Mouse (Mus musculus) neural tube, embryonic 11.5 days (tissue): ENCODE measurements around the gene Slc27a5. TPM values are rescaled to one million over a fixed set of nuclear protein-coding genes. Genes with fewer than 3 reads are reported as not detected.

Source experiments
- ATAC-seq: fragments of 200-750 bp; cut with Nextera tagmentation; 2 replicates; pipeline ENCODE4 v1.8.0; 2017; ENCODE audit warnings: moderate number of reproducible peaks, mild to moderate bottlenecking, moderate TSS enrichment, moderate library complexity; ENCODE audit not compliant: insufficient read depth, low FRiP score, low TSS enrichment
- DNase-seq: peaks from one replicate; pipeline ENCODE4 v3.0.0-alpha.2; 2015; ENCODE audit warnings: low spot score
- H3K27ac ChIP-seq: fragments of 300-500 bp; sonication (generic); 2 replicates; pipeline ENCODE4 v1.5.1; 2014; ENCODE audit warnings: low read depth, mild to moderate bottlenecking, low read length
- H3K27me3 ChIP-seq: fragments of 300-500 bp; sonication (generic); 2 replicates; pipeline ENCODE4 v1.6.1; 2014; ENCODE audit warnings: mild to moderate bottlenecking, low read length, mixed read lengths; ENCODE audit not compliant: control insufficient read depth, insufficient read depth
- H3K36me3 ChIP-seq: fragments of 300-500 bp; sonication (generic); 2 replicates; pipeline ENCODE4 v1.6.1; 2014; ENCODE audit warnings: mild to moderate bottlenecking, low read length, moderate library complexity, mixed read lengths; ENCODE audit not compliant: control insufficient read depth, insufficient read depth
- H3K4me1 ChIP-seq: fragments of 300-500 bp; sonication (generic); 2 replicates; pipeline ENCODE4 v1.6.1; 2014; ENCODE audit warnings: low read length, mixed read lengths; ENCODE audit not compliant: control insufficient read depth, insufficient read depth
- H3K4me2 ChIP-seq: fragments of 300-500 bp; sonication (generic); 2 replicates; pipeline ENCODE4 v1.6.1; 2014; ENCODE audit warnings: low read depth, mild to moderate bottlenecking, moderate library complexity
- H3K4me3 ChIP-seq: fragments of 300-500 bp; sonication (generic); 2 replicates; pipeline ENCODE4 v1.5.1; 2014; ENCODE audit warnings: low read depth, low read length
- H3K9ac ChIP-seq: fragments of 300-500 bp; sonication (generic); 2 replicates; pipeline ENCODE4 v1.6.1; 2014; ENCODE audit warnings: mild to moderate bottlenecking, low read length
- H3K9me3 ChIP-seq: fragments of 300-500 bp; sonication (generic); 2 replicates; pipeline ENCODE4 v1.6.1; 2016; ENCODE audit warnings: low read length; ENCODE audit not compliant: control insufficient read depth
- WGBS: fragments of 180-500 bp; shearing (Covaris S2); extraction: QIAGEN DNeasy Blood & Tissue Kit; methylation state at CpG from one replicate; pipeline ENCODE4 v1.1.7; 2014; 5-methylcytosine and 5-hydroxymethylcytosine counted together
- polyA plus RNA-seq: library from polyadenylated mRNA; unstranded; fragments of >200 nt; fragmentation: Nextera tagmentation; extraction: Ambion mirVana; gene quantifications from 2 replicates; pipeline ENCODE4 v1.2.1, GENCODE M21; 2014

The Slc27a5 gene
- polyA plus RNA-seq, 1 experiment from 2014 or later: not detected

DNA sequence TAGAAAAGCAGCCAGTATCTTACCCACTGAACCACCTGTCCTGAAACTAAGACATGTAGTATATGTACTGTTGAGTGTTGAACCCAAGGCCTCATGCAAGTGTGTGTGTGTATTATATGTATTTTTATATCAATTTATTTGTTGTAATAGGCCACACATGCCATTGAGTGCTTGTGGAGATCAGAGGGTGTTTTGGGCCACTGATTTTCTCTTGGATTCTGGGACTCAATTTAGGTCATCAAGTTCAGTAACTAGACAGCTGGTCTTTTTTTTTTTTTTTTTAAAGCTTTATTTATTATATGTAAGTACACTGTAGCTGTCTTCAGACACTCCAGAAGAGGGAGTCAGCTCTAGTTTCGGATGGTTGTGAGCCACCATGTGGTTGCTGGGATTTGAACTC lies 17.2 kb upstream of the Slc27a5 start:
- no peak for ATAC-seq
- Histone ChIP-seq H3K27me3 (no peaks in the 10 kb centered on the region), H3K4me1 (peaks cover 4% of the 10 kb centered on the region; the same call in 1 of the 2 replicates), H3K4me3 (no peak overlapping the region), H3K4me2 (no peak overlapping the region), H3K9ac (no peak overlapping the region), H3K36me3 (no peaks in the 10 kb centered on the region), H3K9me3 (no peaks in the 10 kb centered on the region), H3K27ac (no peak overlapping the region)
- DNase-seq: no peak
- 81% methylated on average over 1 of the region's 1 CpGs for WGBS

- Histone ChIP-seq H3K4me3 (no peak overlapping the region), H3K4me1 (peaks cover 4% of the 10 kb centered on the region; the same call in 1 of the 2 replicates), H3K27ac (no peak overlapping the region), H3K27me3 (no peaks in the 10 kb centered on the region), H3K36me3 (no peaks in the 10 kb centered on the region), H3K9me3 (no peaks in the 10 kb centered on the region), H3K4me2 (no peak overlapping the region), H3K9ac (no peak overlapping the region)
- 36% methylated on average over 6 of the region's 6 CpGs for WGBS
- DNase-seq: no peak
- ATAC-seq: no peak
These were observed 16.4 kb upstream of the Slc27a5 start for GRCm38 (mm10) chr7:13014275-13014839.

DNA sequence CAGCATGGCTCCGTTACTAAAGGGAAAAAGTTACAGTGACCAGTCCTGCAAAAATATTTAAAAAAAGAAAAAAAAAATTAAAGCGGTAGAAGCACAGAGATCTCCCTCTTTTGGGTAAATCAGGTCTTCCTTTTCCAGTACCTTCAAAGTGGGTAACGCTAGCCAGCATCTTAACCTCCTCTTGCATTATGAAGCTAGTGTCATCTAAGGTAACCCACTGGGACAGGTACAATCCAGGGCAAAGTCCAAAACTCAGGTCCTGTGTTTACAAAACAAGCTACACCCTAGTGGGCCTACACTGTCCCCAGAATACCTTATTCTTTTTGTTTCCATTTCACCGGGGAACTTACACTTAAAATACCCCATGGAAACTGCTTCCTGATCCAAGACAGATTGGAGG lies 15.7 kb upstream of the Slc27a5 start:
- Histone ChIP-seq H3K4me2 (no peak overlapping the region), H3K9ac (no peak overlapping the region), H3K27me3 (no peaks in the 10 kb centered on the region), H3K27ac (no peak overlapping the region), H3K36me3 (no peaks in the 10 kb centered on the region), H3K9me3 (no peaks in the 10 kb centered on the region), H3K4me3 (no peak overlapping the region), H3K4me1 (peaks cover 4% of the 10 kb centered on the region; the same call in 1 of the 2 replicates)
- DNase-seq (no peak), ATAC-seq (no peak)
- WGBS: 66% methylated on average over 4 of the region's 4 CpGs

GRCm38 (mm10) chr7:13010005-13010908 lies 12.3 kb upstream of the Slc27a5 start, which contains the start of gene Zbtb45:
Zbtb45 (minus strand) TSS chr7:13010034.
- 7% methylated on average over 26 of the region's 26 CpGs for WGBS
- peak within 1 kb of the TSS; percentile 87 for H3K9ac ChIP-seq
- peaks cover 8% of the 10 kb centered on the region for H3K4me1 ChIP-seq
- H3K4me2 ChIP-seq: peak within 1 kb of the TSS; percentile 83
- peaks cover 7% of the 10 kb centered on the region for H3K27me3 ChIP-seq
- H3K9me3 ChIP-seq: no peaks in the 10 kb centered on the region
- DNase-seq (peak; percentile 42), ATAC-seq (no peak; the same call in 1 of the 2 replicates)
- peak within 1 kb of the TSS; percentile 93 for H3K27ac ChIP-seq
- H3K4me3 ChIP-seq: peak within 1 kb of the TSS; percentile 64
- H3K36me3 ChIP-seq: peaks cover 5% of the 10 kb centered on the region; the same call in 1 of the 2 replicates

DNA sequence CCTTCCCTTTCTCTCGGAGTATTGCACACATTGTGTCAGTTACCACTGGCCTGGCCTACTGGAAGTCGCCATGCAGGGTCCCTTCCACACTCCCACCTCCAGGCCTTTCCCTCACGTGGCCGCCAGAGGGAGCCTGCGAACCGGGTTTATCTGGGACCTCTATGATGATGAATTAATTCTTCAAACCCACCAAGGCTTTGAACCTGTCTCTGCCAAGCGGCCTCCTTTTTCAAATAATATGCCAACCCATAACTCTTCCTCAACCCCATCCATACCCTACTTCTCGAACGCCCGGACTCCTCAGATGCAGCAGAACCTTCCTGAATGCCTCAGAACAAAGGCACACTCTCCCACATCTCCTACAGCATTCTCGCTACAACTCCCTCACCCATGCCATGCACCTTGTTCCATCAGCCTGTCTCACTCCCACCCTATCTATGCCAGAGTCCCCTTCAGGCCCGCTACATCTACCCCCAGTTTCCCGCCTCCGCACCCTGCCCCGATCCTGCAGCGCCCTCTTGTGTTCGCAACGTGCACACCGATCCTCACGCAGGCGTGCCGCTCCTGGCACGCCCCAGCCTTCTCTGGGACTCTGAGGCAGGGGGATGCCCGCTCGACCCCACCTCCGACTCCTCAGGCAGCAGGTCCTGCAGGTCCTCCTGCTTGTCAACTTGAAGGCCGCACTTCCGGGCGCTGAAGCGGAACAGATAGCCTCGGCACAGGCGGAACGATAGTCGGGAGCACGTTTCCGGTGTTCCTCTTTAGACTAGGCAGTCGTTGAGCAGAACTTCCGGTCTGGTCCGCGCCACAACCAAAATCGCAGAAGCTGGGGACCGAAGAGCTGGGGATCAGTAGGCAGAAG lies 11.4 kb upstream of the Slc27a5 start:
- DNase-seq: peak; percentile 96
- Histone ChIP-seq H3K27me3 (peaks cover 7% of the 10 kb centered on the region), H3K36me3 (peaks cover 5% of the 10 kb centered on the region; the same call in 1 of the 2 replicates), H3K4me2 (peak overlapping the region; percentile 83), H3K4me1 (peaks cover 8% of the 10 kb centered on the region), H3K27ac (peak overlapping the region; percentile 93), H3K4me3 (peak overlapping the region; percentile 64), H3K9ac (peak overlapping the region; percentile 87), H3K9me3 (no peaks in the 10 kb centered on the region)
- 1% methylated on average over 42 of the region's 42 CpGs for WGBS
- ATAC-seq: peak; percentile 83

GRCm38 (mm10) chr7:13007341-13008092 lies 9.5 kb upstream of the Slc27a5 start:
- Histone ChIP-seq H3K4me3 (peak overlapping the region; percentile 12; the same call in 1 of the 2 replicates), H3K4me1 (peaks cover 8% of the 10 kb centered on the region), H3K27ac (no peak overlapping the region)

DNA sequence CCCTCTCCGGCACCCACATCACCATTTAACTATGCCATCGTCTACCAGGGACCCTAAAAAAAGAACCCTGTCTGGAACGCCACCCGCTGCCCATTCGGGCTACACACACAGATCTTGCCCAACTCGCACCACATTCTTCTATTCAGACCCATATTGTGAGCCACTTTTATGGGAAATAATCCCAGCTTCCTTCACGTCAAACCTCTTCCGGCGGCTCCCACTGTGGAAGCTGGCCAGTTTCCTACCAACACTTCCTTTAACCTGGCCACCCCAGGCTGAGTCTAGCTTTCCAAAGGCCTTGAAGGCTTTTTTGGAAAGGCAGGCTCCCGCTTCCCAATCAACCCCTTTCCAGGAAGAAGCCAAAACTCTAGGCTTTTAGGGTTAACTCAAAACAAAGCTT lies 8.5 kb upstream of the Slc27a5 start:
- ATAC-seq: no peak
- 91% methylated on average over 10 of the region's 10 CpGs for WGBS

More at GRCm38 (mm10) chr7:13007341-13008092, 9.5 kb upstream of the Slc27a5 start:
- 28% methylated on average over 57 of the region's 57 CpGs for WGBS
- Histone ChIP-seq H3K4me2 (peak overlapping the region; percentile 24), H3K36me3 (peaks cover 5% of the 10 kb centered on the region; the same call in 1 of the 2 replicates), H3K27me3 (peaks cover 7% of the 10 kb centered on the region), H3K9me3 (no peaks in the 10 kb centered on the region), H3K9ac (peak overlapping the region; percentile 11; the same call in 1 of the 2 replicates)
- no peak for DNase-seq
- ATAC-seq: no peak

More for the DNA sequence above, 8.5 kb upstream of the Slc27a5 start:
- Histone ChIP-seq H3K27ac (no peak overlapping the region), H3K9ac (no peak overlapping the region), H3K4me1 (peaks cover 8% of the 10 kb centered on the region), H3K36me3 (peaks cover 5% of the 10 kb centered on the region; the same call in 1 of the 2 replicates), H3K27me3 (peaks cover 7% of the 10 kb centered on the region), H3K4me3 (no peak overlapping the region), H3K4me2 (no peak overlapping the region), H3K9me3 (no peaks in the 10 kb centered on the region)
- no peak for DNase-seq
